Mouse (Mus musculus) liver, adult (tissue): Measurements from ENCODE around the gene C1s2.

Experiments
- GATA4 ChIP-seq: IDR thresholded peaks from 2 replicates; pipeline ENCODE4 v1.6.1; 2014; ENCODE audit warnings: mild to moderate bottlenecking, low read length; ENCODE audit not compliant: insufficient replicate concordance

Gene C1s2

GRCm38 (mm10) chr6:124661156-124661806, 25.4 kb upstream of the C1s2 start:
- no peak for TF ChIP-seq GATA4

- no peak for TF ChIP-seq GATA4
These were observed 22.2 kb upstream of the C1s2 start for GRCm38 (mm10) chr6:124658067-124658466.

GRCm38 (mm10) chr6:124655893-124656292, 20.0 kb upstream of the C1s2 start:
- no peak for TF ChIP-seq GATA4

GRCm38 (mm10) chr6:124646394-124646793, 10.5 kb upstream of the C1s2 start:
- no peak for TF ChIP-seq GATA4

- no peak for TF ChIP-seq GATA4
These were observed 5.1 kb upstream of the C1s2 start for GRCm38 (mm10) chr6:124640997-124641396.

- no peak for TF ChIP-seq GATA4
These were observed 4.2 kb upstream of the C1s2 start for GRCm38 (mm10) chr6:124640041-124640440.

GRCm38 (mm10) chr6:124630763-124631162, 5.1 kb downstream of the C1s2 start:
- TF ChIP-seq GATA4, result no peak

GRCm38 (mm10) chr6:124625612-124626011, 10.3 kb downstream of the C1s2 start:
- TF ChIP-seq GATA4, result no peak

GRCm38 (mm10) chr6:124602031-124602430, 33.9 kb downstream of the C1s2 start:
- no peak for TF ChIP-seq GATA4

- no peak for TF ChIP-seq GATA4
These were observed 42.8 kb downstream of the C1s2 start for GRCm38 (mm10) chr6:124593121-124593520.

- no peak for TF ChIP-seq GATA4
These were observed 43.6 kb downstream of the C1s2 start for GRCm38 (mm10) chr6:124592186-124592700.

- no peak for TF ChIP-seq GATA4
These were observed 47.1 kb downstream of the C1s2 start for GRCm38 (mm10) chr6:124588771-124589170.

GRCm38 (mm10) chr6:124586266-124586665, 49.6 kb downstream of the C1s2 start:
- no peak for TF ChIP-seq GATA4

- TF ChIP-seq GATA4, result no peak
These were observed 50.1 kb downstream of the C1s2 start for GRCm38 (mm10) chr6:124585761-124586160.

GRCm38 (mm10) chr6:124584935-124585334, 51.0 kb downstream of the C1s2 start:
- no peak for TF ChIP-seq GATA4

- TF ChIP-seq GATA4, result no peak
These were observed 53.7 kb downstream of the C1s2 start for GRCm38 (mm10) chr6:124582231-124582630.
